Mouse (Mus musculus): ENCODE measurements around the gene Dnajc15. TPM values are rescaled to one million over a fixed set of nuclear protein-coding genes. Genes with fewer than 3 reads are reported as not detected.

The Dnajc15 gene
- polyA plus RNA-seq, 1 experiment from 2014 or later: 126 TPM

DNA sequence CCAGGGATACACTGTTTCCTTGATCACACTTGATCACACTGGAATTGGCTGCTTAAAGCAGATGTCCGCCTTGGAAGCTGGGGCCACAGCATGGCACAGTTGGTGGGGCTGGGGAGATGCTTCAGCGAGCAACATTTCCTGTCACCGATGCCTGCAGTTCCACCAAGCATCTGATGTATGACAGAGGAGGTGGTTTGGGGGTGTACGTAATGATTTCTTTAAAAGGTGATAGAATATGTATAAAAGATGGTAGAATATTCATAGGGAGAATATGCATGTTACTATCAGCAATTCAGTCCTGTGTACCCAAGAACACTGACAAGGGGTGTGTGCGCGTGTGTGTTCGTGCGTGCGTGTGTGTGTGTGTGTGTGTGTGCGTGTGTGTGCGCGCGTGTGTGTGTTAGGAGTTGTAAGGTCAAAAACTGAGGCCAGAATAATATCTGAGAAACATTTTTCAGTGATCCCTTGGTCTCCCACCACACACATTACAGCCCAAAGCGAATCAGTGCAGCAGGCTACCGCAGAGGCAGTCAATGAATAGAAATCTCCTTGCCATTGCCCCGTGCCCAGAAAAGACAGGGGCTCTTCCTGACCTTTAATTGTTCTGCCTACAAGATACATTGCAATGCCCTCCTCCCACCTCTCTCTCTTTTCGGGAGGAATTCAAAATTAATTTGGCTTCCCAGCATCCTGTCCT, 73.2 kb downstream of the Dnajc15 start:
- Histone ChIP-seq H3K4me3 (no peak overlapping the region), H3K4me1 (replicated peaks) (no peaks in the 10 kb centered on the region), H3K9me3 (replicated peaks) (no peaks in the 10 kb centered on the region), H3K27me3 (replicated peaks) (no peaks in the 10 kb centered on the region), H3K4me2 (no peak overlapping the region), H3K27ac (ENCODE audit: poor library complexity, severe bottlenecking) (no peak overlapping the region), H3K36me3 (no peaks in the 10 kb centered on the region), H3K9ac (no peak overlapping the region)
- ATAC-seq (ENCODE audit: insufficient number of reproducible peaks, low FRiP score): no peak
- 84% methylated on average over 17 of the region's 17 CpGs for whole genome bisulfite sequencing

DNA sequence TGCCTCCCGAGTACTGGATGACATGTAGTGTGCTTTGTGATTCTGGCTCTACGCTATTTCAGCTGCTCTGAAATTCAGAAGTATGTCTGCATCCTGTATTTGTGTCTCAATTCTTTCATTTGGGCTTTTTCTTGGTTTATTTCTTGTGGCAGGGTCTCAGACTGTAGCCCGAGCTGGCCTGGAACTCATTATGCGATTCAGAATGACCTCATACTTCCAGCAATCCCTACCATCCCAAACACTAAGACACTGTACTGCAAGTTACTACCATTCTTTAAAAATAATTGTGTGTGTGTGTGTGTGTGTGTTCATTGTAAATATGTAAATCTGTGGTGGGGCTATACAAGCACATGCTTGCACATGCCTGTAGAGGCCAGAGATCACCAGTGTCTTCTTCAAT, 78.4 kb downstream of the Dnajc15 start:
- no peak overlapping the region for H3K4me3 ChIP-seq
- WGBS: 80% methylated on average over 4 of the region's 4 CpGs
- H3K9me3 ChIP-seq (replicated peaks): no peaks in the 10 kb centered on the region

GRCm38 (mm10) chr14:77795240-77795639, 79.7 kb downstream of the Dnajc15 start:
- no peak overlapping the region for H3K9ac ChIP-seq
- WGBS: 67% methylated on average over 5 of the region's 5 CpGs

More for the DNA sequence above, 78.4 kb downstream of the Dnajc15 start:
- Histone ChIP-seq H3K27me3 (replicated peaks) (no peaks in the 10 kb centered on the region), H3K27ac (ENCODE audit: poor library complexity, severe bottlenecking) (no peak overlapping the region), H3K36me3 (no peaks in the 10 kb centered on the region), H3K4me2 (no peak overlapping the region), H3K4me1 (replicated peaks) (no peaks in the 10 kb centered on the region), H3K9ac (no peak overlapping the region)
- ATAC-seq (ENCODE audit: insufficient number of reproducible peaks, low FRiP score): no peak

DNA sequence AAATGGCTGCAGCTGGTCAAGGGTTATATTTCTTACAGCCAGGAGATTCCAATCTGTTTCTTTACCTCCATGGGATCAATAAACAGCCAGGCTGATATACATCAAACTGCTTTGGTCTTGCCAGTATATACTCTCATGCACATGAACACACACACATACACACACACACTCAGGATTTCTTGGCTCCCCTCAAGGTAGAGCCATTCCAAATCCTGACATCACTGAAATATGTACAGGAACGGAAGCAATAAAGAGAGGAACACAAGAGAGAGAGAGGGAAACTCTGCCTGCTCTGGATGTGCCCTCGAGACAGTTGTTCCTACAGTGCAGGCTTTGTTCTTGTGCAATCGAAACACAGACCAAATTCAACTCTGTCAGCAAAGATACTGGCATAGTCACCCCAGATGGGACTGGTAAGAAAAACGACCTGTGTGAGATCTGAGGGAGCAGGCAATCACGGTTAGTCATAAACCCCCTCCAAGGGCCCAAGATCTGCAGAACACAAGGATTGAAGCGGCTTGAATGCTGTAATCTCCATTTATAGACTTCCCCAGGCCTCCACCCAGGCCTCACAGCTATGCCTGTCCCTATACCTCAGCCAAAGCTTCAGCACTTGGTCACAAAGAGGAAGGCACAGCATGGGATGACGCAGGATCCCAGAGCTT, 80.5 kb downstream of the Dnajc15 start:
- Histone ChIP-seq H3K9me3 (replicated peaks) (no peaks in the 10 kb centered on the region), H3K36me3 (no peaks in the 10 kb centered on the region), H3K27me3 (replicated peaks) (no peaks in the 10 kb centered on the region), H3K4me1 (replicated peaks) (no peaks in the 10 kb centered on the region), H3K27ac (ENCODE audit: poor library complexity, severe bottlenecking) (no peak overlapping the region), H3K9ac (no peak overlapping the region), H3K4me3 (no peak overlapping the region), H3K4me2 (no peak overlapping the region)
- 58% methylated on average over 7 of the region's 7 CpGs for WGBS
- no peak for ATAC-seq (ENCODE audit: insufficient number of reproducible peaks, low FRiP score)

More at GRCm38 (mm10) chr14:77795240-77795639, 79.7 kb downstream of the Dnajc15 start:
- no peaks in the 10 kb centered on the region for H3K9me3 ChIP-seq (replicated peaks)
- no peaks in the 10 kb centered on the region for H3K4me1 ChIP-seq (replicated peaks)
- H3K4me3 ChIP-seq: no peak overlapping the region
- H3K36me3 ChIP-seq: no peaks in the 10 kb centered on the region
- no peak overlapping the region for H3K27ac ChIP-seq (ENCODE audit: poor library complexity, severe bottlenecking)
- no peak for ATAC-seq (ENCODE audit: insufficient number of reproducible peaks, low FRiP score)
- no peak overlapping the region for H3K4me2 ChIP-seq
- H3K27me3 ChIP-seq (replicated peaks): no peaks in the 10 kb centered on the region

DNA sequence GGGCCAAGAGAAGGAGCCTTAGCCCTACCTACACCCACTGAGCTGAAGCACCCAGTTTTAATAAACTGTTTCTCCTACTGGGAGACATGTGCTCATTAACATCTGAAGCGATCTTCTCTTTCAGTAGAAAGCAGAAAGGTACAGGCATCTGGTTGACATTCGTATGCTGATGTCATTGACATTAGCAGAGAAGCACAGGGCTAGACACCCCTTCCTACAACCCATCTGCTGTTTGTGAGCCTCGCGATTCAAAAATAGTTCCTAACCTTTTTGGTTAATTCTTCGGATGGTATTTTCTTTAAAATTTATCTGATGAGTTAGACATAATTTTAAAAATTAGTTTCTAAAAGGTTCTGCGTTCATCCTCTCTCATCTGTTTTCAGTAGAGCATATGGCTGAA, 81.9 kb downstream of the Dnajc15 start:
- no peak for ATAC-seq (ENCODE audit: insufficient number of reproducible peaks, low FRiP score)
- Histone ChIP-seq H3K4me3 (no peak overlapping the region), H3K27ac (ENCODE audit: poor library complexity, severe bottlenecking) (no peak overlapping the region), H3K9ac (no peak overlapping the region), H3K4me1 (replicated peaks) (no peaks in the 10 kb centered on the region), H3K9me3 (replicated peaks) (no peaks in the 10 kb centered on the region), H3K4me2 (no peak overlapping the region), H3K27me3 (replicated peaks) (no peaks in the 10 kb centered on the region), H3K36me3 (no peaks in the 10 kb centered on the region)
- WGBS: 88% methylated on average over 6 of the region's 6 CpGs

- H3K4me2 ChIP-seq: no peak overlapping the region
These were observed 91.7 kb downstream of the Dnajc15 start for GRCm38 (mm10) chr14:77783217-77783616.

DNA sequence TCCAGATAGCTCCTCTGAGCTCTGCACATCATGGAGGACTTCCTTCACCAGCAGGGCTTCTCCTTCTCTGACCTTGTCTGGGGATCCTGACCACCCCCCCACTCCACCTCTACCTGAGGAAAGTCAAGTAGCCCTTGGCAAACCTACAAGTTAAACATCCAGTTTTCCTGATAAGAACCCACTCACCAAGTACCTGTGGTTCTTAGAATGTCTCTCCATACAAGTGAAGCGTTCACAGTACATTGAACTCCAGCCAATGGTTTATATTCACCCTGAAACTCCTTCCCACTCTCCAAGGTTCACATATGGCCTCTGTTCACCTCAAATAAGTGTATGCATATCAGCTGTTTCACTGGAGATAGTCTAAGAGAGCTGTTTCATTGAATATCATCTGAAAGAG, 97.6 kb downstream of the Dnajc15 start:
- Histone ChIP-seq H3K9ac (no peak overlapping the region), H3K4me1 (replicated peaks) (0 out of 2 replicates have a peak, but pooled peaks cover 8% of the 10 kb centered on the region), H3K27ac (ENCODE audit: poor library complexity, severe bottlenecking) (no peak overlapping the region), H3K27me3 (replicated peaks) (no peaks in the 10 kb centered on the region), H3K9me3 (replicated peaks) (no peaks in the 10 kb centered on the region; the same call in 1 of the 2 replicates), H3K4me3 (no peak overlapping the region), H3K4me2 (no peak overlapping the region), H3K36me3 (no peaks in the 10 kb centered on the region)
- no peak for ATAC-seq (ENCODE audit: insufficient number of reproducible peaks, low FRiP score)
- 82% methylated on average over 1 of the region's 1 CpGs for WGBS

More at GRCm38 (mm10) chr14:77783217-77783616, 91.7 kb downstream of the Dnajc15 start:
- Histone ChIP-seq H3K27me3 (replicated peaks) (no peaks in the 10 kb centered on the region), H3K9ac (no peak overlapping the region), H3K4me1 (replicated peaks) (no peaks in the 10 kb centered on the region), H3K9me3 (replicated peaks) (no peaks in the 10 kb centered on the region; the same call in 1 of the 2 replicates), H3K36me3 (no peaks in the 10 kb centered on the region), H3K4me3 (no peak overlapping the region), H3K27ac (ENCODE audit: poor library complexity, severe bottlenecking) (no peak overlapping the region)
- no peak for ATAC-seq (ENCODE audit: insufficient number of reproducible peaks, low FRiP score)

DNA sequence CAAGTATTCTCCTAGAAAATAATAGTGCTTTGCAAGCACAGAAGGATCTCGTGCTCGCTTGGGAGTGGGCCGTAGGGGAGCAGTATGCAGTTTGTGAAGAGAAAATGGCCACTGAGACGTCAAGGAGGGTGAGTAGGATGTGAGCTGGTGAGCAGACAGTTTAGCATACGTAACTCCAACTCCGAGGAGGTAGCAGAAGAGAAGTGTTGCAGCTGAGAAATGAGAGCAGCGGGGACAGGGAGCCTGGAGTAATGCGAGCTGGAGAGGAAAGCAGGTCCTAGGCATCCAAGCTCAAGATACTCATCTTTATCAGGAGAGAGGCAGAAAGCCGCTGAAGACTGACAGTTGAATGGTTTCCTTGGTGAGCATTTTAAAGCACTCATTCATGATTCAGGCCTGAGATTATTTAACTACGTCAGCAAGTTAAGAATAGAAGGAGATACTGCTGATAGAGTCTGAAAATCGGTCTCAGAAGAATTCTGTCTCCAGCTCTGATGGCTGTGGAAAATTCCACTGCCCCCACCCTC, 98.9 kb downstream of the Dnajc15 start:
- Histone ChIP-seq H3K9me3 (replicated peaks) (no peaks in the 10 kb centered on the region), H3K4me3 (no peak overlapping the region), H3K4me1 (replicated peaks) (0 out of 2 replicates have a peak, but pooled peaks cover 8% of the 10 kb centered on the region), H3K27ac (ENCODE audit: poor library complexity, severe bottlenecking) (no peak overlapping the region), H3K4me2 (no peak overlapping the region), H3K36me3 (no peaks in the 10 kb centered on the region), H3K9ac (no peak overlapping the region), H3K27me3 (replicated peaks) (no peaks in the 10 kb centered on the region)
- ATAC-seq (ENCODE audit: insufficient number of reproducible peaks, low FRiP score): no peak
- 63% methylated on average over 11 of the region's 11 CpGs for WGBS

DNA sequence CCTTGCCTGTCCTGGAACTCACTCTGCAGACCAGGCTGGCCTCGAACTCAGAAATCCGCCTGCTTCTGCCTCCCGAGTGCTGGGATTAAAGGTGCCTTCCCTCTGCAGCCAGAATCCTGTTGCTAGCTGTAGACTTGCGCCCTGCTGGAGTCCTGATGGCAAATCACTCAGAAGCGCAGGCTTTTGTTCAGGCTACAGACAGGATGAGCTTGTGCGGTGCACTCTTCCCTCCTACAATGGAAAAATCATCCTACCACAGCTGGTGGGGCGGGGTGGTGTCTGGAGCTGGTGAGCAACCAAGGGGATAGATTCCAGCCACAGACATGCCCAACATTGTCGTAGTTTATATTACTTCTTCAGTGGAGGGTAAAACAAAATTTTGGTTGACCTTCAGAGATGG, 101.6 kb downstream of the Dnajc15 start:
- Histone ChIP-seq H3K27me3 (replicated peaks) (no peaks in the 10 kb centered on the region), H3K36me3 (no peaks in the 10 kb centered on the region), H3K9me3 (replicated peaks) (no peaks in the 10 kb centered on the region), H3K27ac (ENCODE audit: poor library complexity, severe bottlenecking) (no peak overlapping the region), H3K4me3 (no peak overlapping the region), H3K9ac (no peak overlapping the region), H3K4me1 (replicated peaks) (0 out of 2 replicates have a peak, but pooled peaks cover 8% of the 10 kb centered on the region), H3K4me2 (no peak overlapping the region)
- WGBS: 80% methylated on average over 8 of the region's 8 CpGs
- ATAC-seq (ENCODE audit: insufficient number of reproducible peaks, low FRiP score): no peak

DNA sequence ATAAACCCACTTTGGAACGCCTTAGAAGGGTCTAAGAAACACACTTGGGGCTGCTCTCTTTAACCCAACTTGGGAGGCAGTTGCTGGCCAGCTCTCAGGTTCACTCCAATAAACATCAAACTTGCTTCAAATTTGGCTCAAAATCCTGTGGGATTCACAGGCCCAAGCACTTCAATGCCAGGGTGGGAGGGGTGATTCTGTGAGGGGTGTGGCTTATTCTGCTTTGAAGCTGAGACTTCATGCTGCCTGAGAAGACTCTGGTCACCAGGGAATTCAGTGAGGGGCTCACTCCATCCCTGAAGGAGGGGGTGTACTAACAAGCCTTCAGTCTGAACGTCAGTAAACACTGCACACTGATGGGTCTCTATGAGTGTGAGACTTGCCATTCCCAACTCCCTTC, 103.3 kb downstream of the Dnajc15 start:
- H3K27ac ChIP-seq (ENCODE audit: poor library complexity, severe bottlenecking): no peak overlapping the region
- H3K9ac ChIP-seq: no peak overlapping the region
- no peaks in the 10 kb centered on the region for H3K9me3 ChIP-seq (replicated peaks)
- no peaks in the 10 kb centered on the region for H3K27me3 ChIP-seq (replicated peaks)
- 0 out of 2 replicates have a peak, but pooled peaks cover 7% of the 10 kb centered on the region for H3K4me1 ChIP-seq (replicated peaks)
- 69% methylated on average over 2 of the region's 2 CpGs for WGBS
- H3K4me3 ChIP-seq: no peak overlapping the region
- no peaks in the 10 kb centered on the region for H3K36me3 ChIP-seq
- H3K4me2 ChIP-seq: no peak overlapping the region
- no peak for ATAC-seq (ENCODE audit: insufficient number of reproducible peaks, low FRiP score)
